Comparison of ENCODE assay signal across 10 mouse cellular contexts in genomic region chr12:98269791-98270745, GRCm38 (mm10). TPM values are rescaled to one million over a fixed set of nuclear protein-coding genes. Genes with fewer than 3 reads are reported as not detected.
DNase-seq lines count a peak whose midpoint lies in the region; ATAC-seq and TF ChIP-seq lines count a peak whose summit lies in the region.
"Had no signal": no experiment of that assay in that cellular context is flagged by ENCODE, and none has a peak within 500 bp of the region (broad histone marks: within the 10 kb centered on the region; RNA-seq: fewer than 3 reads in every experiment).

No protein-coding gene starts in this region.

- no peaks in the 10 kb centered on the region for H3K36me3 ChIP-seq in hindbrain, embryonic 13.5 days
- no peaks in the 10 kb centered on the region for H3K36me3 ChIP-seq in hindbrain, embryonic 12.5 days
- H3K36me3 ChIP-seq in CH12.LX (replicated peaks in 1 of 2; ENCODE audit: control insufficient read depth in 1 of 2, insufficient read depth in 1 of 2, low read length in 1 of 2) = peaks cover 10 to 21% of the 10 kb centered on the region in 2 experiments
- H3K36me3 ChIP-seq in limb, embryonic 12.5 days = no peaks in the 10 kb centered on the region
- H3K36me3 ChIP-seq in splenic B cell, adult 2 months (ENCODE audit: control insufficient read depth, insufficient read depth, low read length, poor library complexity, severe bottlenecking) = peaks cover 5% of the 10 kb centered on the region; the same call in 1 of the 2 replicates

- H3K4me3 ChIP-seq in hindbrain, embryonic 13.5 days = no peak overlapping the region
- no peak overlapping the region for H3K4me3 ChIP-seq in hindbrain, embryonic 12.5 days
- peak overlapping the region; percentile 53 to 91 (median 67) for H3K4me3 ChIP-seq in CH12.LX (replicated peaks in 1 of 3; ENCODE audit: low read depth in 2 of 3, low read length in 2 of 3, poor library complexity in 1 of 3)
- H3K4me3 ChIP-seq in limb, embryonic 12.5 days (replicated peaks) = no peak overlapping the region

- H3K9me3 ChIP-seq in hindbrain, embryonic 13.5 days = no peaks in the 10 kb centered on the region
- no peaks in the 10 kb centered on the region for H3K9me3 ChIP-seq in hindbrain, embryonic 12.5 days (replicated peaks)
- H3K9me3 ChIP-seq in CH12.LX (replicated peaks; ENCODE audit: low read length) = no peaks in the 10 kb centered on the region
- no peaks in the 10 kb centered on the region for H3K9me3 ChIP-seq in limb, embryonic 12.5 days

- peak; percentile 92 for DNase-seq in CH12.LX (ENCODE audit: extremely low read depth)
- DNase-seq in splenic B cell, adult 2 months (ENCODE audit: low read depth, low spot score) = peak; percentile 77
- DNase-seq in testis, postnatal 10 days (ENCODE audit: low spot score) = no peak
- DNase-seq in cerebellum, adult 9-11 months = no peak
- DNase-seq in cerebellum, postnatal 4 days (ENCODE audit: low spot score in 2 of 2) = no peak
- DNase-seq: cerebellum, postnatal 10 days; right cerebral cortex, adult 18-20 months had no signal

- no peak overlapping the region for H3K9ac ChIP-seq in hindbrain, embryonic 13.5 days
- no peak overlapping the region for H3K9ac ChIP-seq in hindbrain, embryonic 12.5 days
- peak overlapping the region; percentile 97 for H3K9ac ChIP-seq in CH12.LX (ENCODE audit: insufficient read depth, low read depth)
- H3K9ac ChIP-seq in limb, embryonic 12.5 days (replicated peaks) = no peak overlapping the region

- H3K79me2 ChIP-seq in CH12.LX (replicated peaks; ENCODE audit: control insufficient read depth, extremely low read depth, insufficient read depth, poor library complexity, severe bottlenecking) = peaks cover 37% of the 10 kb centered on the region

- TF ChIP-seq RAD21 in CH12.LX (IDR thresholded peaks at IDR 0.05; ENCODE audit: low read depth, low read length) = no peak; the same call in 1 of the 2 replicates

- no peak for TF ChIP-seq CTCF in CH12.LX (conservative IDR thresholded peaks at IDR 0.05 in 1 of 2, IDR thresholded peaks at IDR 0.05 in 1 of 2; ENCODE audit: low read depth in 2 of 2, low read length in 2 of 2)

- 0 out of 2 replicates have a peak overlapping the region, but pooled peaks have one; percentile 17 for H3K4me2 ChIP-seq in hindbrain, embryonic 13.5 days
- no peak overlapping the region; the same call in 1 of the 2 replicates for H3K4me2 ChIP-seq in hindbrain, embryonic 12.5 days (replicated peaks)
- H3K4me2 ChIP-seq in CH12.LX (ENCODE audit: insufficient read depth, low read depth, poor library complexity, severe bottlenecking) = peak overlapping the region; percentile 80
- peak overlapping the region; percentile 15; the same call in 1 of the 2 replicates for H3K4me2 ChIP-seq in limb, embryonic 12.5 days

- dilution Hi-C loops in CH12.LX (cut with MboI; ENCODE audit: extremely low pct_ligation_motif_present, extremely low pct_unique_long_range_greater_than_20kb, low sequenced_read_pairs) = no loop called here

- H3K27ac ChIP-seq in hindbrain, embryonic 13.5 days = no peak overlapping the region
- no peak overlapping the region for H3K27ac ChIP-seq in hindbrain, embryonic 12.5 days
- H3K27ac ChIP-seq in CH12.LX (ENCODE audit: insufficient read depth, low read depth) = peak overlapping the region; percentile 97
- no peak overlapping the region for H3K27ac ChIP-seq in limb, embryonic 12.5 days

- in situ Hi-C loops in CH12.LX (cut with MboI; ENCODE audit: low pct_ligation_motif_present, low pct_unique_long_range_greater_than_20kb, low sequenced_read_pairs) = loop anchor here (10.0 kb wide), 1 partner anchor 55 kb away; no protein-coding TSS in a partner anchor

- WGBS in hindbrain, embryonic 13.5 days = 71% methylated on average over 17 of the region's 17 CpGs
- 68% methylated on average over 17 of the region's 17 CpGs for WGBS in hindbrain, embryonic 12.5 days
- 57% methylated on average over 17 of the region's 17 CpGs for WGBS in limb, embryonic 12.5 days

- ATAC-seq in hindbrain, embryonic 13.5 days (ENCODE audit: low FRiP score) = no peak
- ATAC-seq in hindbrain, embryonic 12.5 days (ENCODE audit: low FRiP score) = no peak
- ATAC-seq in limb, embryonic 12.5 days (ENCODE audit: insufficient number of reproducible peaks, insufficient read depth, low FRiP score, low TSS enrichment, low read depth) = no peak

- no peaks in the 10 kb centered on the region for H3K27me3 ChIP-seq in hindbrain, embryonic 13.5 days
- no peaks in the 10 kb centered on the region for H3K27me3 ChIP-seq in hindbrain, embryonic 12.5 days
- no peaks in the 10 kb centered on the region for H3K27me3 ChIP-seq in CH12.LX (replicated peaks)
- no peaks in the 10 kb centered on the region; the same call in 1 of the 2 replicates for H3K27me3 ChIP-seq in limb, embryonic 12.5 days
- no peaks in the 10 kb centered on the region for H3K27me3 ChIP-seq in splenic B cell, adult 2 months (ENCODE audit: control insufficient read depth, insufficient read depth, low read length, poor library complexity, severe bottlenecking)

- TF ChIP-seq POLR2A in CH12.LX (IDR thresholded peaks at IDR 0.05; ENCODE audit: low read depth, low read length) = peak; percentile 37

- H3K4me1 ChIP-seq in hindbrain, embryonic 13.5 days (replicated peaks) = no peaks in the 10 kb centered on the region; the same call in 1 of the 2 replicates
- no peaks in the 10 kb centered on the region for H3K4me1 ChIP-seq in hindbrain, embryonic 12.5 days
- peaks cover 14 to 52% of the 10 kb centered on the region in 2 experiments for H3K4me1 ChIP-seq in CH12.LX (ENCODE audit: control insufficient read depth in 1 of 2, insufficient read depth in 2 of 2)
- no peaks in the 10 kb centered on the region; the same call in 1 of the 2 replicates for H3K4me1 ChIP-seq in limb, embryonic 12.5 days (replicated peaks)

- TF ChIP-seq EP300 in CH12.LX (IDR thresholded peaks at IDR 0.05; ENCODE audit: low read length) = peak; percentile 62

TF ChIP-seq in CH12.LX, 34 proteins besides CTCF, POLR2A, EP300 and RAD21 (continues in another document):
- TF ChIP-seq NELFE (IDR thresholded peaks at IDR 0.05; ENCODE audit: low read depth, low read length) (0 out of 2 replicates have a peak, but pooled peaks have one; percentile 9), IRF4 (IDR thresholded peaks at IDR 0.05; ENCODE audit: low read depth, low read length) (peak; percentile 96), ETS1 (conservative IDR thresholded peaks at IDR 0.05; ENCODE audit: low read depth, low read length) (peak; percentile 97), MEF2A (IDR thresholded peaks at IDR 0.05; ENCODE audit: borderline replicate concordance, low read depth, low read length) (peak; percentile 87), KAT2A (IDR thresholded peaks at IDR 0.05; ENCODE audit: insufficient replicate concordance, low read length) (0 out of 2 replicates have a peak, but pooled peaks have one; percentile 46), HCFC1 (IDR thresholded peaks at IDR 0.05; ENCODE audit: low read depth, low read length) (no peak), MAFK (IDR thresholded peaks at IDR 0.05; ENCODE audit: insufficient replicate concordance, low read length) (peak; percentile 87), CHD1 (IDR thresholded peaks at IDR 0.05; ENCODE audit: low read depth, low read length) (no peak), MYC (IDR thresholded peaks at IDR 0.05; ENCODE audit: low read depth, low read length) (peak; percentile 93), USF2 (conservative IDR thresholded peaks at IDR 0.05; ENCODE audit: low read depth, low read length) (no peak), ZKSCAN1 (IDR thresholded peaks at IDR 0.05; ENCODE audit: borderline replicate concordance, low read depth, low read length) (no peak), TCF12 (IDR thresholded peaks at IDR 0.05; ENCODE audit: low read depth, low read length) (peak; percentile 72), TBP (conservative IDR thresholded peaks at IDR 0.05; ENCODE audit: low read depth, low read length) (peak; percentile 80), USF1 (IDR thresholded peaks at IDR 0.05; ENCODE audit: low read depth, low read length) (no peak), MXI1 (IDR thresholded peaks at IDR 0.05; ENCODE audit: low read depth, low read length) (peak; percentile 86; the same call in 1 of the 2 replicates), UBTF (IDR thresholded peaks at IDR 0.05; ENCODE audit: low read depth, low read length) (peak; percentile 61; the same call in 1 of the 2 replicates), PAX5 (IDR thresholded peaks at IDR 0.05; ENCODE audit: low read length) (no peak), E2F4 (IDR thresholded peaks at IDR 0.05; ENCODE audit: insufficient replicate concordance, low read depth, low read length) (peak; percentile 58; the same call in 1 of the 2 replicates), SIN3A (IDR thresholded peaks at IDR 0.05; ENCODE audit: low read length) (peak; percentile 89), POLR2AphosphoS2 (IDR thresholded peaks at IDR 0.05; ENCODE audit: low read depth, low read length) (no peak), JUN (IDR thresholded peaks at IDR 0.05; ENCODE audit: insufficient read depth, low read depth, low read length) (peak; percentile 80), ZNF384 (IDR thresholded peaks at IDR 0.05; ENCODE audit: low read depth, low read length) (peak; percentile 48), RCOR1 (conservative IDR thresholded peaks at IDR 0.05; ENCODE audit: low read depth, low read length) (peak; percentile 86), MAX (IDR thresholded peaks at IDR 0.05; ENCODE audit: low read length) (peak; percentile 77), JUND (conservative IDR thresholded peaks at IDR 0.05; ENCODE audit: low read depth, low read length) (peak; percentile 84), CHD2 (IDR thresholded peaks at IDR 0.05; ENCODE audit: low read length) (peak; percentile 95), SMC3 (IDR thresholded peaks at IDR 0.05; ENCODE audit: low read depth, low read length) (0 out of 2 replicates have a peak, but pooled peaks have one; percentile 19)

RNA-seq across cellular contexts. Expression of gene Gpr65, which starts 1.6 kb away (rescaled TPM):
- 0.30 and 0.44 TPM in 2 replicates for polyA plus RNA-seq in hindbrain, embryonic 13.5 days (2015; fragmentation: Nextera tagmentation; extraction: Ambion mirVana)
- polyA plus RNA-seq in hindbrain, embryonic 12.5 days (2016; fragmentation: Nextera tagmentation; extraction: Ambion mirVana) = 0.43 and 0.61 TPM in 2 replicates
- total RNA-seq in CH12.LX (2012; rRNA removed) (31.0 and 31.9 TPM in 2 replicates), CH12.LX (2014; rRNA removed) (80.3 and 84.1 TPM in 2 replicates)
- 72.6 and 80.5 TPM in 2 replicates for polyA plus RNA-seq in CH12.LX (2012; ENCODE audit: insufficient read length, low read depth)
- 0.59 and 0.66 TPM in 2 replicates for polyA plus RNA-seq in limb, embryonic 12.5 days (2016; fragmentation: Nextera tagmentation; extraction: Ambion mirVana)

RNA-seq across cellular contexts. Expression of gene Galc, which starts 10.8 kb away (rescaled TPM):
- polyA plus RNA-seq in hindbrain, embryonic 13.5 days (2015; fragmentation: Nextera tagmentation; extraction: Ambion mirVana) = 11.3 and 12.5 TPM in 2 replicates
- polyA plus RNA-seq in hindbrain, embryonic 12.5 days (2016; fragmentation: Nextera tagmentation; extraction: Ambion mirVana) = 12.2 and 13.5 TPM in 2 replicates
- total RNA-seq in CH12.LX (2012; rRNA removed) (4.7 and 6.4 TPM in 2 replicates), CH12.LX (2014; rRNA removed) (1.6 and 1.8 TPM in 2 replicates)
- 8.6 and 9.1 TPM in 2 replicates for polyA plus RNA-seq in CH12.LX (2012; ENCODE audit: insufficient read length, low read depth)
- 10.5 and 10.8 TPM in 2 replicates for polyA plus RNA-seq in limb, embryonic 12.5 days (2016; fragmentation: Nextera tagmentation; extraction: Ambion mirVana)

Comparison
In these comparisons a context has a peak if more than half of its experiments do, and no peak if none do; other contexts are left out.
1. H3K4me3 ChIP-seq: peak in CH12.LX (3 of 3); none in hindbrain, embryonic 13.5 days (single experiment), hindbrain, embryonic 12.5 days (single experiment) and limb, embryonic 12.5 days (single experiment).
2. DNase-seq: peak in CH12.LX (single experiment) and splenic B cell, adult 2 months (single experiment); none in testis, postnatal 10 days (single experiment), cerebellum, adult 9-11 months (single experiment) and cerebellum, postnatal 4 days (0 of 2).
3. RNA of gene Gpr65, which starts 1.6 kb away (polyA plus RNA-seq): 72.6 to 80.5 TPM in CH12.LX; 0.59 to 0.66 TPM in limb, embryonic 12.5 days, 0.30 to 0.44 TPM in hindbrain, embryonic 13.5 days and 0.43 to 0.61 TPM in hindbrain, embryonic 12.5 days; every median in the first group is over 10 times any median in the second.